Mouse (Mus musculus) lung, embryonic 14.5 days (tissue): ENCODE data around the gene Fyn. TPM values are rescaled to one million over a fixed set of nuclear protein-coding genes. Genes with fewer than 3 reads are reported as not detected.

Experiments
- ATAC-seq: fragments of 200-750 bp; cut with Nextera tagmentation; 2 replicates; pipeline ENCODE4 v1.8.0; 2017; ENCODE audit warnings: mild to moderate bottlenecking, moderate TSS enrichment, moderate library complexity; ENCODE audit not compliant: insufficient read depth
- DNase-seq: peaks from one replicate; pipeline ENCODE4 v3.0.0-alpha.2; 2015
- H3K27ac ChIP-seq: fragments of 300-500 bp; sonication (generic); 2 replicates; pipeline ENCODE4 v1.5.1; 2014; ENCODE audit warnings: low read depth, mild to moderate bottlenecking, moderate library complexity
- H3K27me3 ChIP-seq: fragments of 300-500 bp; sonication (generic); 2 replicates; pipeline ENCODE4 v1.6.1; 2014; ENCODE audit warnings: low read length, control low read depth; ENCODE audit not compliant: insufficient read depth
- H3K36me3 ChIP-seq: fragments of 300-500 bp; sonication (generic); 2 replicates; pipeline ENCODE4 v1.6.1; 2014; ENCODE audit warnings: control low read depth; ENCODE audit not compliant: insufficient read depth
- H3K4me1 ChIP-seq: fragments of 300-500 bp; sonication (generic); 2 replicates; pipeline ENCODE4 v1.6.1; 2014; ENCODE audit warnings: antibody characterized with exemption, control low read depth; ENCODE audit not compliant: insufficient read depth
- H3K4me2 ChIP-seq: fragments of 300-500 bp; sonication (generic); 2 replicates; pipeline ENCODE4 v1.6.1; 2014; ENCODE audit warnings: mild to moderate bottlenecking
- H3K4me3 ChIP-seq: fragments of 300-500 bp; sonication (generic); 2 replicates; pipeline ENCODE4 v1.5.1; 2014; ENCODE audit warnings: low read depth, low read length
- H3K9ac ChIP-seq: fragments of 300-500 bp; sonication (generic); 2 replicates; pipeline ENCODE4 v1.6.1; 2014
- H3K9me3 ChIP-seq: fragments of 300-500 bp; sonication (generic); 2 replicates; pipeline ENCODE4 v1.6.1; 2016; ENCODE audit warnings: low read depth, low read length, control low read depth
- CTCF ChIP-seq: IDR thresholded peaks from 2 replicates; pipeline ENCODE4 v1.5.1; 2016; ENCODE audit warnings: antibody characterized with exemption, low read depth
- WGBS: fragments of 180-500 bp; shearing (Covaris S2); extraction: QIAGEN DNeasy Blood & Tissue Kit; methylation state at CpG from one replicate; pipeline ENCODE4 v1.1.7; 2014; 5-methylcytosine and 5-hydroxymethylcytosine counted together
- polyA plus RNA-seq: library from polyadenylated mRNA; unstranded; fragments of >200 nt; fragmentation: Nextera tagmentation; extraction: Ambion mirVana; gene quantifications from 2 replicates; pipeline ENCODE4 v1.2.1, GENCODE M21; 2014

Gene Fyn
- polyA plus RNA-seq, 1 experiment from 2014 or later = 30.3 TPM

DNA sequence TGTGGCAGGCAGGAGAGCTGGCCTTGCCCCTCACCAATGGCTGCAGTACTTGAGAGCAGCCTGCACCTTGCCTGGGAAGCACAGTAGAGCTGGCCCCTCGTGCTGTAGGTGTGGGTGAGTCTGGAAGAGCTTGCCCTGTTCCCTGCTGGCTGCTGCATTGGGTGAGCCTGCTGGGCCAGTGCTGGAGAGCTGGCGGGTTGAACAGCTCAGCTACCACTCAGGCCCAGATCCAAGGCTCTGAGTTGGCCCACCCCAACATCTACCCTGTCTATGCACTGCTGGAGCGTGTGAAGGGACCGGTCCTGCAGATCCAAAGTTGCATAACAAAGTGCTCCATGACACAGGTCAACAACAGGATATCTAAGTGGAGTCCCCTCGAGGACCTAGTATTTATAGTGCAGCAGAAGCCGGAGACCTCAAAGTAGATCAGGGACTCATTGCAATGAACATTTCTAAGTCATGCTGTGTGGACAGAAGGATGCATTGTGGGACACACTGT, 41.5 kb downstream of the Fyn start:
- H3K4me2 ChIP-seq = no peak overlapping the region
- peaks cover 13% of the 10 kb centered on the region for H3K4me1 ChIP-seq
- no peak overlapping the region for H3K9ac ChIP-seq
- ATAC-seq (peak; percentile 33; the same call in 1 of the 2 replicates), DNase-seq (no peak)
- H3K9me3 ChIP-seq = no peaks in the 10 kb centered on the region
- WGBS = 60% methylated on average over 6 of the region's 6 CpGs
- no peaks in the 10 kb centered on the region for H3K36me3 ChIP-seq
- H3K27ac ChIP-seq = no peak overlapping the region
- no peak for TF ChIP-seq CTCF
- no peak overlapping the region for H3K4me3 ChIP-seq
- no peaks in the 10 kb centered on the region for H3K27me3 ChIP-seq

DNA sequence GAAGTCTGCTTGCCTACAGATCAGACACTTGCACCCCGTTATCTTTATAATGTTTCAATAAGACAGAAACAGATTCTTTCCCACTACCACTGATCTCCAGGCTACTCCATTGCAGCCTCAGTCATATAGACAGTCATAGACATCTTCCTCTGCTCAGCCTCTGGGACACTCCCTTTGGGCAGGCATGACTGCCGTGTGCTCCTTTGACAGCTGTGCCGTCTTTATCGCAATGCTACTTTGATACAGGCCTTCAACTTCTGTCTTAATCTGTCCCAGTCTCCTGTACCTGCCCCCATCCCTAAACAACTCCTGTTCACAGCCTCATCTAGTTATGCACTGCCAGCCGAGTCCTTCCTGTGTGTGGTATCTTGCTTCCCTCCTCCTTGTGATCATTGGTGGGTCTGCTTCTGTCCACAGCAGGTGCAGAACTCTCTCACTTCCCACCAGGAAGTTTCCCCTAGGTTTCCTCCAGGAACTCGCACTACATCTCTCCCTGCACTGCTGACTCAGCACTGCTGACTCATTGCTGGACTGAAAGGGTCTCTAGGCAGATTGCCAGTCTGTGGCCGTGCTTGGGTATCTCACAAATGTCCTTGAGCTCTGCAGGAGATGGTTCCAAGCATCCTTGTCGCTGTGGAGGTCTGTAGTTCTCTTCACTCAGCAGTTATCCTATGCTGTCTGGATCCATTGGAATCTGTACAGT, 43.4 kb downstream of the Fyn start:
- no peak overlapping the region for H3K4me3 ChIP-seq
- no peaks in the 10 kb centered on the region for H3K9me3 ChIP-seq
- peaks cover 9% of the 10 kb centered on the region for H3K4me1 ChIP-seq
- WGBS = 67% methylated on average over 8 of the region's 8 CpGs
- no peaks in the 10 kb centered on the region for H3K27me3 ChIP-seq
- no peak; the same call in 1 of the 2 replicates for ATAC-seq
- TF ChIP-seq CTCF = no peak
- H3K27ac ChIP-seq = no peak overlapping the region
- no peaks in the 10 kb centered on the region for H3K36me3 ChIP-seq
- peak; percentile 56 for DNase-seq
- no peak overlapping the region for H3K4me2 ChIP-seq
- no peak overlapping the region for H3K9ac ChIP-seq

DNA sequence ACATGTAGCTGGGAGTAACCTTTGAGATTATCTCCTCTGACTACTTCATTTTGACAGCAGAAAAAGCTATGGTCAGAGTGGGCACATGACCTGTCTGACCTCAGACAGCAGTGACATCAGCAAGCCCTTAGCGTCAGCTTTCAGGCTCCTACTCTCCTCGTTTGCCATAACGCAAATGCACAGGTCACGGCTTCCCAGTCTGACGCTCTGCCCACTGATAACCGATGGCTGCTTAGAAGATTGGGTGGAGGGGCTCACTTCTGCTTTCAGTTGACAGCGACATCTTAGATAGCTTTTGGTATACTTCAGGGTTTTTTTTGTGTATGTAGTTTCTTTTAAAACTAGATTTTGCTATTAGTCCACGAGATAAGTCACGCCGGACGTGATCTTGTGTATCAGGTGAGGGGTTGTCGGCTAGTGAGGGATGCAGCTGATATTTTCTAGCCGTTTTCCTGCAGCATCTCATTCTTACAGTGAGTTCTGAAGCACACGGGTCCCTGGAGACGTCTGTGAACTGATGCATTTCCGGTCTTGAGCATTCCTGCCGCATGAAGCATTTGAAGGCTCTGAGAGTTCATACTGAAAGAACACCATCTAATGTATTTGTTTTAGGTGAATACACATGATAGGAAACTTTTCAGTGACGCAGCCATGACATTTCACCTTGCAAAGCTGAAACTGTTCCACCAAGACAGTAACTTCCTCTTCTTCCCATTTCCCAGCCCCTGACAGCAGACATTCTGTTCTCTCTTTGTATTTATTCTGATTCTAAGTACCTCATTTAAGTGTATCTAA, 44.4 kb downstream of the Fyn start:
- H3K4me1 ChIP-seq = peaks cover 15% of the 10 kb centered on the region

DNA sequence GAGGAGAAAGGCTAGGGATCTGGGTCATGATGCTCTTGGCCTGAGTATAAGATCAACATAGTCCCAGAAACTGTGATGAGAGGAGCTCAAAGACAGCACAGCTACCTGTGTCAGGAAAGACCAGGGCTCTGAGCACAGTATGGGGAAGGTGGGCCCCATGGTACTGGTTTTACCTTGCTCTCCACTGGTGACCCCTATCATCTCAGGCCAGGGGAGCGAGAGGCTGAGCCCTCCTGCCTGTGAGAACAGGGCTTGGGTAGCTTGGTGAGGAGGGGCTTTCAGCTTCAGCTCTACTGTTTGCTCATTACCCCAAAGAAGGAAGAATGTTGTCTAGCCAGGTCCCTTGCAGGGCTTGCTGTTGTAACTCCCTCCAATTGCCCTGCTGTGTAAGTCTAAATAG, 45.4 kb downstream of the Fyn start:
- WGBS = 82% methylated on average over 1 of the region's 1 CpGs
- H3K4me1 ChIP-seq = peaks cover 17% of the 10 kb centered on the region

More for the DNA sequence above, 44.4 kb downstream of the Fyn start:
- H3K27ac ChIP-seq = no peak overlapping the region
- ATAC-seq = no peak
- H3K9ac ChIP-seq = no peak overlapping the region
- no peaks in the 10 kb centered on the region for H3K9me3 ChIP-seq
- TF ChIP-seq CTCF = no peak
- no peak overlapping the region for H3K4me2 ChIP-seq
- DNase-seq = peak; percentile 35
- no peaks in the 10 kb centered on the region for H3K36me3 ChIP-seq
- H3K4me3 ChIP-seq = no peak overlapping the region
- WGBS = 53% methylated on average over 18 of the region's 18 CpGs
- no peaks in the 10 kb centered on the region for H3K27me3 ChIP-seq

DNA sequence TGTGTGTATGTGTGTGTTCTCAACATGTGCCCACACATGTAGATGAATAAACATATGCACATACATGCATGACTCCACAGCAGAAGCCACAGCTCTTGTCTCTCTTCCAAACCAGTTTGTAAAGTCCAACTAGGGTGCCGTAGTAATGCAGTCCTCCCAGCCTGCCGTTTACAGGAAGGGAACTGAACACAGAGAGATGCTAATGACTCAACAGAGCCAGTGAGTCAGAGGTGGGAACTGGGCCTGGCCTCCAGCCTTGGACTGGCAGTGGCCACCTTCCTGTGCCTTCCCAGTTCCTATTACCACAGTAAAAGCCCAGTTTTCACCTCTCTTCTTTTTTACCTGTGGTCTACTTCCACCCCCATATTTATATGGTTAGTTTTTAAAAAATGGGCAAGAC, 46.9 kb downstream of the Fyn start:
- ATAC-seq (no peak), DNase-seq (no peak)
- Histone ChIP-seq H3K27ac (no peak overlapping the region), H3K4me1 (peaks cover 14% of the 10 kb centered on the region), H3K4me2 (no peak overlapping the region), H3K9me3 (no peaks in the 10 kb centered on the region), H3K36me3 (no peaks in the 10 kb centered on the region), H3K4me3 (no peak overlapping the region), H3K9ac (no peak overlapping the region), H3K27me3 (no peaks in the 10 kb centered on the region)
- TF ChIP-seq CTCF = no peak
- 53% methylated on average over 2 of the region's 2 CpGs for WGBS

More for the DNA sequence above, 45.4 kb downstream of the Fyn start:
- no peak overlapping the region for H3K9ac ChIP-seq
- TF ChIP-seq CTCF = no peak
- H3K9me3 ChIP-seq = no peaks in the 10 kb centered on the region
- H3K4me2 ChIP-seq = no peak overlapping the region
- H3K36me3 ChIP-seq = no peaks in the 10 kb centered on the region
- no peak for ATAC-seq
- no peak for DNase-seq
- H3K4me3 ChIP-seq = no peak overlapping the region
- no peak overlapping the region for H3K27ac ChIP-seq
- H3K27me3 ChIP-seq = no peaks in the 10 kb centered on the region

DNA sequence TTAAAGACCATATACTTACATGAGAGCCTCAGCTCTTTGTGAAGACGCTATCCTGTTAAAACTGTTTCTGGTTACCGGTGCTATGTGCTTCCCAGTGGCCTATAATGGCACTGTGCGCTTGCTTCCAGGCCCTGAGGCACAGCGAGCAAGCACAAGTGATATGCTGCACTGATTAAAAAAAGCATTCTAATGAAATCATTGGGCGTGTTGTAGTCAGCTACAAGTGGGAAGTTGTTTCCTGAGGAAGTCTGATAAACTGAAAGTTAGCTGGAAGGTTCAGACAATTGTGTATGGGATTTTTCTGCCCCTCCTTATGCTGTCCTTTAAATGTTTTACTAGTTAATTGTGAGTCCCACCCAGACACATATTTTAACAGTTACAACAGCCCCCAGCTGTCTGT, 49.0 kb downstream of the Fyn start:
- no peak for ATAC-seq
- Histone ChIP-seq H3K36me3 (no peaks in the 10 kb centered on the region), H3K9me3 (no peaks in the 10 kb centered on the region), H3K4me3 (no peak overlapping the region), H3K4me1 (peaks cover 14% of the 10 kb centered on the region), H3K27me3 (no peaks in the 10 kb centered on the region), H3K4me2 (no peak overlapping the region), H3K9ac (no peak overlapping the region), H3K27ac (no peak overlapping the region)
- DNase-seq = no peak
- TF ChIP-seq CTCF = no peak
- 70% methylated on average over 5 of the region's 5 CpGs for whole genome bisulfite sequencing

DNA sequence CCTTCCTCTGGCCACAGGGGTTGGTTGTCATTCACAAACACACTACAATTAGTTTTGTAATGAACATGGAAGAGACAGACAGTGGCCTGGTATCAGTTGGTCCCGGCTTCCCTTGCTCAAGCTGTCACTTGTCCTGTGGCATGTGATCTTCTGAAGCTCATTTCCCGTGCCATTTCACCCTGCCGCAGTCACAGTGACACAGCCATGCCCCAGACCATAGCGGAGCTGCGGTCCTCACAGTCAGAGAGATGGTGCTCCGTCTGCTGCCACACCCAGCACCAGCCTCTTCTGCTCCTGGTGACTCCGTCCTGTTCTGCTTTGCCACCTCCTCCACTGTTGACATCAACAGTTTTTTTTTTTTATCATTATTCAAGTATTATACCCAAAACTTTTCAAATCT, 49.7 kb downstream of the Fyn start:
- no peak overlapping the region for H3K4me3 ChIP-seq
- H3K36me3 ChIP-seq = no peaks in the 10 kb centered on the region
- H3K4me1 ChIP-seq = peaks cover 14% of the 10 kb centered on the region
- DNase-seq (no peak), ATAC-seq (no peak)
- no peaks in the 10 kb centered on the region for H3K27me3 ChIP-seq
- H3K4me2 ChIP-seq = no peak overlapping the region
- no peak for TF ChIP-seq CTCF
- 80% methylated on average over 7 of the region's 7 CpGs for WGBS
- H3K27ac ChIP-seq = no peak overlapping the region
- no peaks in the 10 kb centered on the region for H3K9me3 ChIP-seq
- no peak overlapping the region for H3K9ac ChIP-seq
